Mouse (Mus musculus) right cerebral cortex, postnatal 14 days (tissue): Measurements from ENCODE around the gene Chp2.

Source experiments
- DNase-seq: peaks from one replicate; pipeline ENCODE4 v3.0.0; 2022

Gene Chp2

DNA sequence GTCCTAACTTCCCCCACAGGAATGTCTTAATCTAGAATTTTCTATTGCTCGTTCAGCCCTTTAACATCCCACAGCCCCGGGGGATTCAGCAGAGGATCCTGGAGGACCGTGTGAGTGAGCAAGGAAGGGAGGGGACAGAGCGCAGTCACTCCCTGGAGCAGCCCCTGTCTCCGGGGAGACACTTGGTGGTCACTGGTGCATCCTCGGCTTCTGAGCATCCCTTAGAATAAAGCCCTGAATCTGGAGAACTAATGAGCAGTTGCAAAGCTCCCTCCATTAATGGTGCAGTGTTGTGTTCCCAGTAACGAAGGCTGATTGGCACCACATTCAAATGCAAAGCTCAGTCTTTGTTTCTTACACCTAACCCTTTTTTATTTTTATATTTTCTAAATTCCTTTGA is 24.9 kb downstream of the Chp2 start:
- DNase-seq, result no peak

GRCm38 (mm10) chr7:122244584-122244983 is 25.3 kb downstream of the Chp2 start:
- no peak for DNase-seq

DNA sequence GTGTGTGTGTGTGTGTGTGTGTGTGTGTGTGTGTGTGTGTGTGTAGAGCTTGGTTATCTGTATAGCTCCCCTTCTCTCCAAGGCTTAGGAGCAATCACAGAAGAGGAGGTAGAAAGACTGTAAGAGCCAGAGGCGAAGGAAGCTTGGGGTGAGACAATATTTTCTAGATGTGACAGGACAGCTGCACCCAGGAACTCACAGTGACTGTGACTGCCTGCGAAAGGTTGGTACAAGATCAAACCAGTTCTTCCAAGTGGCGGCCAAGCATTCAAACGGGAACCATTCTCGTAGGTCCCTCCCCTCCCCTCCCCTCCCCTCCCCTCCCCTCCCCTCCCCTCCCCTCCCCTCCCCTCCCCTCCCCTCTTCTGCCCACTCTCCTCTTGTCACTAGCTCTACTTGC is 26.7 kb downstream of the Chp2 start:
- DNase-seq, result no peak

GRCm38 (mm10) chr7:122247254-122247864 is 28.1 kb downstream of the Chp2 start:
- DNase-seq, result no peak

GRCm38 (mm10) chr7:122249321-122249821 is 30.1 kb downstream of the Chp2 start:
- DNase-seq, result no peak

DNA sequence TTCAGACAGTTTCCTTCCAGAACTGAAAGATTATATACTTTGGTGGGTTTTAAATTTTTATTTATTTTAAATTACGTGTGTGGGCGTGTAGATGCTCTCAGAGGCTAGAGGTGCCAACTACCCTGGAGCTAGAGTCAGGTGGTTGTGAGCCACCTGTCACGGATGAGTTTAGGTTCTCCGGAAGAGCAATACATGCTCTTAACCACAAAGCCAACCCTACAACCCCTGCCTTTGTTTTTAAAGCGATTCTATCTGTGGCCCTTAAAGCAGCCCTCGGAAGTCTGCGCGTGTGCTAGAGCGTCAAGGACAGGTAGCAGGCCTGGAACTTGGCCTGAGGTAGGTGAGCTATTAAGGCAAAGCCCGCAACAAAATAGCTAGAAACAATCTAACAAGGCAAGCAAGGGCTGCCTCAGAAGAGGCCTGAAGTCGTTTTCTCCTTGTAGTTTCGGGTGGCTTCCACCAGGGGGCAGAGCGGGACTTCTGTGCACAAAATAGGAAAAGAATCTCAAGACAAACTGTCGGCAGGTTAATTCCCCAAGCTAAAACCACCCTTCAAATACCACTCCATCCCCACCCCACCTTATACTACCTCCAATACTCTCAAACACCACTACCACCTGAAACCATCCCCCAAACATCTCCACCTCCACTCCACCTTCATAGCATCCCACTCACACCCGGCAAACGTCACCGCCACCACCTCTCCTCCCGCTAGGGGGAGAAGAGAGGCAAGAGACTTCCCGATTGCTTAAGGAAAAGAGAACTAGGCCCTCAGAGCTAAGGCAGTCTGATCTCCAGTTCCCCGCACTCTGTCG is 32.1 kb downstream of the Chp2 start:
- peak; percentile 74 for DNase-seq

DNA sequence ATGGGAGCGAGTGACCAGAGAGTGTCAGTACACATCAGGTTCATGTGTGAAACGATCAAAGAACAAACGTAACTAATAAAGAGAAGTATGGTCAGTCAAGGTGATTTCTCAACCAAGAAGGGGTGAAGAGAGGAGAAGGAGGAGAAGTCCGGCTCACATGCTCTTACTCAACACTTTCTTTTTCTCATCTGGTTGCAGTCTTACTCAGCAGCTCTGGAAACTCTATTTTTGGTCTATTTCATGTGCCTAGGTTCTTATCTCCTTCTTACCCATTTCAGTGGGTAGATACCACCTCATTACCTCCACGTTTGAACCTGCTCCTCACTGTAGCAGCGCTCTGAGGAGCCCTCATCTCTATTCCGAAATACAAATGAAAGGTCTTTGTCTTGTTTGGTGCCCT is 37.4 kb downstream of the Chp2 start:
- no peak for DNase-seq

DNA sequence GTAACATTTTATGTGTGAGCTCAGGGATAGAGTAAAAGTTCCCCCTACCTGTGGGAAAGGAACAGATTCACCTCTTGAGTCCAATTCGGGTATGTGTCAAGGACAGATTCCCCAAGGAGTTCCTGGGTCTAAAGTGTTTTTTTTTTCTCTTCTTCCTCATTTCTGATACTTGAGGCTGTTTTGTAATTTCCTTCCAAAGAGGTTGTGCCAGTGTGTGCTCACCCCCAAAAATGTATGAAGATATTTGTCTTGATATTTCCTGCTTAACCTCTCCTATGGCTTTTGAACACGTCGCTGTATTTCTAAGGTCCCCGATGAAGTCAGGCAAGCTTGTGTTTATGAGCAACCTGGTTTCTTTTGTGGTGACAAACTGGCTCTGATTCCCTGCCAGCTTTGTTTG is 39.2 kb downstream of the Chp2 start:
- no peak for DNase-seq

DNA sequence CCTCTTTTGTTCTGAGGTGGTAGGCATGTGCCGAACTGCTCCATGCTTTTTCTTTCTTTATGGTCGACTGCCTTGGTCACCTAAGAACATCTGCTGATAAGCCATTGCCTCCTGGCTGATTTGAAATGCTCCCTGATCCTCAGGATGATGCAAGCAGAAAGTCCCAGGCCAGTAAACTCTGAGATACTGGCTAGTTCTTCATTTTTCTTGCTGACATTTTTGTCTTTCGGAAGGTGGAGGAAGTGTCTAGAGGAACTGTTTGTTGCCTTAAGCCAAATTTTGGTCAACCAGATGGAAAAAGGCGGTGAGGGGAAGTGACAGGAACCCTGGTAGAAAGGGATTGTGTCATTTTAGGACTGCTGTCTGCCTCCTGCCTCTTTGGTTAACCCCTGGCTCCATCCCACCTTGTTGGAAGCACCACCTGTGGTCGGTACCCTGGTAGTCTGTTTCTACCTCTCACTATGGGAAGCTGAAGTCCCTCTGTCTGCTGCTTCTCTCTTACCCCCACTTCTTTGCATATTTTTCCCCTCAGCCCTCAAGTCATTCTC is 40.8 kb downstream of the Chp2 start:
- no peak for DNase-seq

- DNase-seq, result no peak
These were observed 49.7 kb downstream of the Chp2 start for GRCm38 (mm10) chr7:122268983-122269486.

DNA sequence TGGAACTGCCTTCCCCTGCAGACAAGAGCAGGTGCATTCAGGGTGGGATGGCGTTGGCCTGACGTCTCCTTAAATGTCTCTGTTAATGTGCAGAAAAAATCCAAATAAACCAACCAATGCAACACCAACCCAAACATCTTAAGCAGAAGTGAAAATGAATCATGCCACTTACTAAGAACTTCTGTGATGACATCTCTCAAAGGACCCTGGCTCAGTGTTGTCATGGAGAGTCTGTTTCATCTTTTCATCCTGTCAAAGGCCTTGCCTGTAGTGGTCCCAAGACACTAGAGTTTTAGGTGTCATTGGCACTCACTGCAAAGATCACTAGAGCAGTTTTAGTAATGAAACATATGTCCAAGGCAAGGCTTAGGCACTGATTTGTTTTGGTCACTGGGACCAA is 53.0 kb downstream of the Chp2 start:
- DNase-seq, result no peak
